Mouse (Mus musculus) embryonic facial prominence, embryonic 11.5 days (tissue): Measurements from ENCODE around the gene Spem1. TPM values are rescaled to one million over a fixed set of nuclear protein-coding genes. Genes with fewer than 3 reads are reported as not detected.
"Not testable (repeated sequence)": the region's sequence is repeated elsewhere in the genome, so short reads cannot be mapped to it uniquely, and the experiment has no call there.

Source experiments
- ATAC-seq: fragments of 200-750 bp; cut with Nextera tagmentation; replicated peaks from 2 replicates; pipeline ENCODE4 v1.8.0; 2017; ENCODE audit warnings: low read depth; ENCODE audit not compliant: insufficient number of reproducible peaks, low FRiP score, low TSS enrichment
- DNase-seq: peaks from one replicate; pipeline ENCODE4 v3.0.0-alpha.2; 2015; ENCODE audit warnings: low spot score
- H3K27ac ChIP-seq: fragments of 300-500 bp; sonication (generic); replicated peaks from 2 replicates; pipeline ENCODE4 v1.5.1; 2014; ENCODE audit warnings: mild to moderate bottlenecking, low read depth, low read length, control low read depth
- H3K27me3 ChIP-seq: fragments of 300-500 bp; sonication (generic); 2 replicates; pipeline ENCODE4 v1.6.1; 2014; ENCODE audit warnings: mild to moderate bottlenecking, low read length, moderate library complexity, mixed read lengths; ENCODE audit not compliant: control insufficient read depth, insufficient read depth
- H3K36me3 ChIP-seq: fragments of 300-500 bp; sonication (generic); replicated peaks from 2 replicates; pipeline ENCODE4 v1.6.1; 2014; ENCODE audit warnings: low read depth, mild to moderate bottlenecking, low read length, moderate library complexity, mixed read lengths; ENCODE audit not compliant: control insufficient read depth, insufficient read depth
- H3K4me1 ChIP-seq: fragments of 300-500 bp; sonication (generic); 2 replicates; pipeline ENCODE4 v1.6.1; 2014; ENCODE audit warnings: low read length, mixed read lengths; ENCODE audit not compliant: control insufficient read depth, insufficient read depth
- H3K4me2 ChIP-seq: fragments of 300-500 bp; sonication (generic); 2 replicates; pipeline ENCODE4 v1.6.1; 2014; ENCODE audit warnings: low read depth, mild to moderate bottlenecking, control low read depth, low read length, moderate library complexity
- H3K4me3 ChIP-seq: fragments of 300-500 bp; sonication (generic); 2 replicates; pipeline ENCODE4 v1.5.1; 2014; ENCODE audit warnings: low read depth, low read length, control low read depth
- H3K9ac ChIP-seq: fragments of 300-500 bp; sonication (generic); replicated peaks from 2 replicates; pipeline ENCODE4 v1.6.1; 2014; ENCODE audit warnings: mild to moderate bottlenecking, control low read depth, low read length
- H3K9me3 ChIP-seq: fragments of 300-500 bp; sonication (generic); replicated peaks from 2 replicates; pipeline ENCODE4 v1.6.1; 2016; ENCODE audit warnings: mild to moderate bottlenecking, low read length, inconsistent platforms, mixed read lengths; ENCODE audit not compliant: control insufficient read depth
- WGBS: fragments of 180-500 bp; shearing (Covaris S2); extraction: QIAGEN DNeasy Blood & Tissue Kit; methylation state at CpG from one replicate; pipeline ENCODE4 v1.1.7; 2014; 5-methylcytosine and 5-hydroxymethylcytosine counted together
- polyA plus RNA-seq: library from polyadenylated mRNA; unstranded; fragments of >200 nt; fragmentation: Nextera tagmentation; extraction: Ambion mirVana; gene quantifications from 2 replicates; pipeline ENCODE4 v1.2.1, GENCODE M21; 2014

Gene Spem1
- 0.27 TPM in 1 of 2 replicates, not detected in the other for polyA plus RNA-seq

DNA sequence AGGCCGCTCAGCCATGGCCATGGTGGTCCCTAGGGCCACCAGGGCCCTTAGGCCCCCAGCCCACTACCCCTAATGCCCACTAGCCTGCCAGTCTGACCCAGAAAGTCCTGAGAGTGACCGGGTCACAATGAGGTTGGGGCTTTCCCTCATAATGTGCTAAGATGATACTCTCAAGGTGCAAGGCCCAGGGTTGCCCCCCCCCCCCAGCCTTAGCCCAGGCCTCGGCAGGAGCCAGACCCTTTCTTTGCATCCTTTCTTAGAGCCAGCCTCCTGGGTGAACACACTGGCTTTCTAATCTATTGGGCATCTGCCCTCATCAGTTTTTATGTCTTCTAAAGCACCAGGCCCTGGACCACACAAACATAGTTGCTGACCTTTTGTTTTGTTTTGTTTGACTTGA is at the start of gene Spem1:
TSS of gene Spem1 (minus strand) at position 101 of the 400 bp plus-strand sequence.
- no peak for DNase-seq
- no peak within 1 kb of the TSS for H3K4me2 ChIP-seq
- 86% methylated on average over 3 of the region's 3 CpGs for WGBS
- ATAC-seq, result no peak
- H3K9me3 ChIP-seq, result no peaks in the 10 kb centered on the region
- H3K4me3 ChIP-seq, result no peak within 1 kb of the TSS
- no peak within 1 kb of the TSS for H3K9ac ChIP-seq
- H3K27me3 ChIP-seq, result no peaks in the 10 kb centered on the region
- H3K27ac ChIP-seq, result no peak within 1 kb of the TSS
- H3K4me1 ChIP-seq, result no peaks in the 10 kb centered on the region
- H3K36me3 ChIP-seq, result peaks cover 12% of the 10 kb centered on the region

DNA sequence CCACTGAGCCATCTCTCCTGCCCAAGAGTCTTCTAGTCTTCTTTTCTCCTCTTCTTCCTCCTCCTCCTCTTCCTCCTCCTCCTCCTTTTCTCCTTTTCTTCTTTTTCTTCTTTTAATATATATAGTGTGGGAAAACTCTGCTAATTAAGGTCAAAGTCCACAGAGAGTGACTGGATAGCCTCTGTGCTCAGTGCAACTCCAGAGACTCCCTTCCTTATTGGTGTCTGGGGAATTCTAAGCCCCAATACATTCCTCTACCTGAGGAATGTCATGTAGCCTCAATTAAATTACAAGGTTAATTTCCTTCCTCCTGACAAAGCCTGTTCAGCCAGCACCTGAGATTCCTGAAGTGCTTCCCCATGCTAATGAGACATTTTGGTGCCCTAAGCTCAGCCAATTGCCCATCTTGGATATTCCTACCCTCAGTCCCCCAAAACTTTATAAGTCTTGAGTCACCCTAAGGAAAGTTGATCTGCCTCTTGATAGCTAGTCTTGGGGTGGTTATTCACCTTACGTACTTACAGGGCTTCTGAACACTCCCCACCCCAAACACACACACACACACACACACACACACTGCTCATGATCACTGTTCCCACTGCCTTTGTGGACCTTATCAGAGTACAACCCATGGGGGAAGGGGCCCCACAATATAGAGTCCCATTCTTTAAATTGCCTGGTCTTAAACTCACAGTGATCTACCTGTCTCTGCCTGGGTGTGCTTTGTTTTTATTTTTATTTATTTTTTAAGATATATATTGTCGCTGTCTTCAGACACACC is 48.5 kb upstream of the Spem1 start:
- Histone ChIP-seq H3K27me3 (no peaks in the 10 kb centered on the region), H3K36me3 (no peaks in the 10 kb centered on the region), H3K4me2 (no peak overlapping the region), H3K27ac (no peak overlapping the region), H3K4me3 (no peak overlapping the region), H3K4me1 (no peaks in the 10 kb centered on the region), H3K9ac (no peak overlapping the region), H3K9me3 (no peaks in the 10 kb centered on the region)
- ATAC-seq (no peak), DNase-seq (no peak)
- WGBS, result 82% methylated on average over 2 of the region's 2 CpGs

DNA sequence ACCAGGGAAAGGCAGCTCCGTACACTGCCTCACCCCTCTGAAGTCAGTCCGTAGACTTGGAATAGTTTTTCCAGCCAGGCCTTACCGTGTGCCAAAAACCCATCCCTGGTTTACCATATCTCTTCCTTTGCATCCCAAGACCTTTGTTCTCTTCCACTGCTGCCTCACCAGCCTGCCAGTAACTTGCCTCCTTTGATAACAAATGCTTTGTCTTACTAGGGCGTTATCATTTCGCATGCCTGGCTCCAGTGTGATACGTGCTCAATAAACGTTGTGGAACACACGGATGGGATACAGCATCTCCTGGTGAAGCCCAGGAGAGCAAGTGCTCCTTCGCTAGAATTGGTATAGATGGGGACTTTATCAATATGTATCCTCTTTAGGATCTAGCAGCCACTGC is 45.4 kb upstream of the Spem1 start:
- DNase-seq (no peak), ATAC-seq (no peak)
- no peak overlapping the region for H3K4me3 ChIP-seq
- no peaks in the 10 kb centered on the region for H3K4me1 ChIP-seq
- no peak overlapping the region for H3K9ac ChIP-seq
- no peak overlapping the region for H3K4me2 ChIP-seq
- 71% methylated on average over 9 of the region's 9 CpGs for WGBS
- no peaks in the 10 kb centered on the region for H3K9me3 ChIP-seq
- no peak overlapping the region for H3K27ac ChIP-seq
- H3K36me3 ChIP-seq, result no peaks in the 10 kb centered on the region
- H3K27me3 ChIP-seq, result no peaks in the 10 kb centered on the region

DNA sequence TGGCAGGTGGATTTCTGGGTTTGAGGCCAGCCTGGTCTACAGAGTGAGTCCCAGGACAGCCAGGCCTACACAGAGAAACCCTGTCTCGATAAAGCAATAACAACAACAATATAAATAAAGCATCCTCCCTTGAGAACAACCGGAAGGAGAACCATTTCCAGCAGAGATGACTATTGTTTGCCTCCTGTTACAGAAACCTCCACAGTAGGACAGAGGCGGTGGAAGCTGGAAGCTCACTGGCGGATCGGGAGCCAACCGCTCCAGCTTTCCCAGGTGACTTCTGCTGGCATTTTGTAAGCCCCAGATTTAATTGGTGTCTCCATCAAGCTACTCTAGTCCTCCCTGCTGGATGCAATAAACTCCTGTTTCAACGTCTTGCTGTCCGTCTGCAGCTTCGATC is 43.6 kb upstream of the Spem1 start:
- H3K4me3 ChIP-seq, result no peak overlapping the region
- no peak for ATAC-seq
- 88% methylated on average over 9 of the region's 9 CpGs for WGBS

DNA sequence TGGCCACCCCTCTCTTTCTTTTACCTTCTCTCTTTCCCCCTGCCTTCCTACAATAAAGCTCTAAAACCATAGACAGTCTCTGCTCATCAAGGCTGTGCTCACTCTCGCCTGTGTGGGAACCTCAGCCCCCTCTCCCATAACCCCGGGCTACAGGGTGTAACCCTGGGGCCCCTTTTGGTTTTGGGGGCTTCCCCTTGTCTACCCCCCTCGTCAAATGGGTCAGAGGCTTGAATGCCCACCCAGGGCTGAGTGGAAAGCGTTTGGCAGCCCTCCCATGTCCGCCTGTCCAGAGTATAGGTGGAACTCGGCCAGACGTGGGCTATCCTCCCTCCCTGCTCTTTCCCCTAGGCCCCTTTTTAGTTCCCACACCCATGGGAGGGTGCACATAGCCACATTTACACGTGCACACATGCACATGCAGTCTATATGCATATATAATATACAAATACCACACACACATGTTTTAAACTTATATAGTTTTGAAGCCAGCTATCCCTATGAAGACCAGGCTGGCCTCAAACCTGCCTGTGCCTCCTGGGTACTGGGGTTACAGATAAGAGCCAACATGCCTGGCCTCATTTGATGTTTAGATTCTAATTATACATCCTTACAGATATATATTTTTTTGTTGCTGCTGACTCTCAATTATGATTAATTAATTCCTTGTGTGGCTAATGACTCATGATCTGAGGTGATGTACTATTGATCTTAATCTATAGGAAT is 42.3 kb upstream of the Spem1 start:
- Histone ChIP-seq H3K9ac (no peak overlapping the region), H3K36me3 (no peaks in the 10 kb centered on the region), H3K4me2 (no peak overlapping the region), H3K27ac (no peak overlapping the region), H3K27me3 (no peaks in the 10 kb centered on the region; the same call in 1 of the 2 replicates), H3K4me1 (no peaks in the 10 kb centered on the region), H3K4me3 (no peak overlapping the region), H3K9me3 (no peaks in the 10 kb centered on the region)
- DNase-seq (no peak), ATAC-seq (no peak)
- 63% methylated on average over 8 of the region's 8 CpGs for WGBS

More for the DNA sequence above, 43.6 kb upstream of the Spem1 start:
- Histone ChIP-seq H3K9ac (no peak overlapping the region), H3K27ac (no peak overlapping the region), H3K9me3 (no peaks in the 10 kb centered on the region), H3K4me1 (no peaks in the 10 kb centered on the region), H3K27me3 (no peaks in the 10 kb centered on the region), H3K36me3 (no peaks in the 10 kb centered on the region), H3K4me2 (no peak overlapping the region)
- DNase-seq, result no peak

DNA sequence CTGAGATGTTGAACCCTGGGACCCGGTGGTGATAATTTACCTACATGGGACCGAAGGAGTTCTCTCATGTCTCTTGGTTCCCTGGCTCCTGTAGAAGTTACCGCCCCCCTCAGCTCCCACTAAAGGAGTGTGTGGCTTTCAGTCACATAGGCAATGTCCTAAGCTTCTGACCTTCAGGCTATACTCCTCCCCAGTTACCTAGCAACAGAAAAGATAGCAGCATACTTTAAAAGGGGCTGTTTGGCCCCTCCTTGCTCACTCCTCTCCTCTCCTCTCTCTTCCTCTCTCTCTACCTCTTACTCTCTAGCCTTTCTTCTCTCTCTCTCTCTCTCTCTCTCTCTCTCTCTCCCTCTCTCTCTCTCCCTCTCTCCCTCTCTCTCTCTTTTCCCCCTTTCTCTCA is 41.7 kb upstream of the Spem1 start:
- not testable (repeated sequence) for H3K4me2 ChIP-seq, H3K9me3 ChIP-seq, H3K36me3 ChIP-seq, H3K27me3 ChIP-seq, H3K4me3 ChIP-seq, H3K27ac ChIP-seq, H3K9ac ChIP-seq, H3K4me1 ChIP-seq, DNase-seq, ATAC-seq
- WGBS, result 81% methylated on average over 3 of the region's 3 CpGs

DNA sequence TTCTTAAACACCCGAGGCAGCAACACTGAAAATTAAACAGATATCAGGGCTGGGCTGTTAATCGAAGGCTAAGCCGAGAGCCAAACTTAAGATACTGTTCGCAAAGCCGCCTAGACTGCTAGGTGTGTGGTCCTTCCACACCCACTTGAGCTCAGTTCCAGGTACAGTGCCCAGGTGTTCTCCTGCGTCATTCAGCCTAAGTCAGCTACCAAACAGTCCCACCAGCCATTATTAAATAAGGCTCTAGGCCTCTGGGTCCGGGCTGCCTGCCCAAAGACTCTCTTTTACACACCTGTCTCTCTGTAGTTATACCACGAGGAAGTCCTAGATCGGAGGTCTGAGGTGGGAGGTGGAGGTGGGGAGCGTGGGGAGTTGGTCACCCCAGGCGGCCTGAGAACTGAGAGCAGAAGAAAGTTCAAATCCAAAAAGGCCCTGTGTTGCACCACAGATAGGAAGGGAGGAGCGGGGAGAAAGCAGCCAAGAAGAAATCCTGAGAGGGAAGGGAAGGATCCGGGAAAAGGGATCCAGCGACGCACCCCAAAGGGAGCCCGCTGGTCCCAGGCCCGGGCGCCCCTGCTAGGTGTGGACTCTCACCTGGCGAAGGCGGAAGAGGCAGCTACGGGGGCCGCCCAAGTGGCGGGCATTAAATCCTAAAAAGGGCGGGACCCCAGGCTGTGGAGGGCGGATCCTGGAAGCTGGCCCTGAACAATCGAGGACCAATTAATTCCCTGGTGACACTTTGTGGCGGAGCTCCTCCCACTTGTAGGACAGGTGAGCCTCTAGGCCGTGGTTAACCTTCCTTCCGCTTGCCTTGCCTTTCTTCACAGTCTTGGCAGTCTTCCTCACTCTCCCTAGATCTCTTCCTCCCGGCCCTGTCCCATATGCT is 36.4 kb upstream of the Spem1 start, which contains the start of gene Tnk1:
TSS of gene Tnk1 (minus strand) at position 618 of the 886 bp plus-strand sequence.
- no peaks in the 10 kb centered on the region for H3K9me3 ChIP-seq
- 19% methylated on average over 30 of the region's 30 CpGs for WGBS
- H3K27ac ChIP-seq, result no peak within 1 kb of the TSS
- H3K27me3 ChIP-seq, result peaks cover 13% of the 10 kb centered on the region
- no peaks in the 10 kb centered on the region for H3K4me1 ChIP-seq
- ATAC-seq (no peak), DNase-seq (peak; percentile 35)
- no peaks in the 10 kb centered on the region for H3K36me3 ChIP-seq
- H3K4me3 ChIP-seq, result no peak within 1 kb of the TSS
- peak within 1 kb of the TSS; percentile 28 for H3K9ac ChIP-seq
- peak within 1 kb of the TSS; percentile 30; the same call in 1 of the 2 replicates for H3K4me2 ChIP-seq
